Mouse (Mus musculus): ENCODE results near the gene 4933427I04Rik. TPM values are rescaled to one million over a fixed set of nuclear protein-coding genes. Genes with fewer than 3 reads are reported as not detected.

Gene 4933427I04Rik
- total and polyA plus RNA-seq, 3 experiments, result not detected

DNA sequence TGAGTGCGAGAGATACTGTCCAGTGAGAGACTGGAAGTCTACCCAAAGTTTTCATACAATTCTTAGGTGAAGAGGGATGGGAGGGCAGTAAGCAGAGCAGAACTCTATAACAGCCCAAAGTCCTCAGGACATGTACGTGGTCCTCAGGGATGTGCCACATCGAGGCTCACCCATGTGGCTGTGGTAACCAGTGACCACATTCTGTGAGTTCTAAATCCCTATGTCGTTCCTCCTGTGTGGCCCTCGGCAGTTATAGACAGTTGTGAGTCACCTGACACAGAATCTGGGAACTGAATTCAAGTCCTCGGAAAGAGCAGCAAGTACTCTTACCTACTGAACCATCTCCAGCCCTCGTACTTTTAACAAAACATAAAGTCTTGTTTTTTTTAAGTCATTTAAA is 1.4 kb upstream of the 4933427I04Rik start:
- TF ChIP-seq CHD2 (IDR thresholded peaks at IDR 0.05; ENCODE audit: low read length) (no peak), JUN (IDR thresholded peaks at IDR 0.05; ENCODE audit: insufficient read depth, low read depth, low read length) (no peak), CHD1 (IDR thresholded peaks at IDR 0.05; ENCODE audit: low read depth, low read length) (no peak), E2F4 (IDR thresholded peaks at IDR 0.05; ENCODE audit: insufficient replicate concordance, low read depth, low read length) (no peak), NELFE (IDR thresholded peaks at IDR 0.05; ENCODE audit: low read depth, low read length) (no peak), EP300 (IDR thresholded peaks at IDR 0.05; ENCODE audit: low read length) (no peak), SMC3 (IDR thresholded peaks at IDR 0.05; ENCODE audit: low read depth, low read length) (no peak), ZC3H11A (IDR thresholded peaks at IDR 0.05; ENCODE audit: low read depth, low read length) (no peak), ZMIZ1 (IDR thresholded peaks at IDR 0.05; ENCODE audit: low read depth, low read length) (no peak), MXI1 (IDR thresholded peaks at IDR 0.05; ENCODE audit: low read depth, low read length) (no peak), MAZ (IDR thresholded peaks at IDR 0.05; ENCODE audit: low read depth, low read length) (no peak), HCFC1 (IDR thresholded peaks at IDR 0.05; ENCODE audit: low read depth, low read length) (no peak), GABPA (IDR thresholded peaks at IDR 0.05; ENCODE audit: insufficient replicate concordance, low read depth, low read length) (no peak), RCOR1 (conservative IDR thresholded peaks at IDR 0.05; ENCODE audit: low read depth, low read length) (no peak), MEF2A (IDR thresholded peaks at IDR 0.05; ENCODE audit: borderline replicate concordance, low read depth, low read length) (no peak), NRF1 (IDR thresholded peaks at IDR 0.05; ENCODE audit: low read depth, low read length) (no peak), ZNF384 (IDR thresholded peaks at IDR 0.05; ENCODE audit: low read depth, low read length) (no peak)
- dilution Hi-C loops (cut with MboI; ENCODE audit: extremely low pct_ligation_motif_present, extremely low pct_unique_long_range_greater_than_20kb, low sequenced_read_pairs), result no loop called here
- H3K4me2 ChIP-seq (ENCODE audit: insufficient read depth, low read depth, poor library complexity, severe bottlenecking), result no peak overlapping the region

DNA sequence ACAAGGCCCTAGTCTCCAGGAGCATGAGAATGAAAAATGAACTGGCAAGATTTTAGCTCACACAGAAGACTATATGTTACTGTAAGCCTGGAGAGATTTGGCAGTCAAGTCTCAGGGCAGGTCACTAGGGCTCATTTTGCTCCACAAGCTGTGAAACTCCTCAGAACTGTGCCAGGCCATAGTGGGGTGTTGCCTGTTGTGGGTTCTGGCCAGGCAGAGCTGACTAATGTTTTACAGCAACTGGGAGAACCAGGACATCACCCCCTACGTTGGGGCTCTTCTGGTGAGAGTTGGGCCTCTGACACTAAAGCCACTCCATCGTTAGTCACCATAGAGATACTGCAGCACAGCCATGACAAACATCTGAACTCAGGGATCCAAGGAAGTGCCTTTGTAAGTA is 324 bp downstream of the 4933427I04Rik start:
- in situ Hi-C loops (cut with MboI; ENCODE audit: low pct_ligation_motif_present, low pct_unique_long_range_greater_than_20kb, low sequenced_read_pairs), result no loop called here
- no peak overlapping the region for H3K9ac ChIP-seq (ENCODE audit: insufficient read depth, low read depth)
- no peak overlapping the region for H3K4me3 ChIP-seq (replicated peaks in 1 of 3; ENCODE audit: low read depth in 2 of 3, low read length in 2 of 3, poor library complexity in 1 of 3)
- H3K36me3 ChIP-seq (replicated peaks in 1 of 2; ENCODE audit: control insufficient read depth in 1 of 2, insufficient read depth in 1 of 2, low read length in 1 of 2), result no peaks in the 10 kb centered on the region
- H3K9me3 ChIP-seq (replicated peaks; ENCODE audit: low read length), result peaks cover 2% of the 10 kb centered on the region
- H3K4me1 ChIP-seq (ENCODE audit: control insufficient read depth in 1 of 2, insufficient read depth in 2 of 2), result no peaks in the 10 kb centered on the region
- no peak overlapping the region for H3K4me2 ChIP-seq (ENCODE audit: insufficient read depth, low read depth, poor library complexity, severe bottlenecking)
- no peak overlapping the region for H3K27ac ChIP-seq (ENCODE audit: insufficient read depth, low read depth)
- dilution Hi-C loops (cut with MboI; ENCODE audit: extremely low pct_ligation_motif_present, extremely low pct_unique_long_range_greater_than_20kb, low sequenced_read_pairs), result no loop called here
- TF ChIP-seq MAZ (IDR thresholded peaks at IDR 0.05; ENCODE audit: low read depth, low read length), result no peak
- no peak for TF ChIP-seq USF2 (conservative IDR thresholded peaks at IDR 0.05; ENCODE audit: low read depth, low read length)
- TF ChIP-seq ZKSCAN1 (IDR thresholded peaks at IDR 0.05; ENCODE audit: borderline replicate concordance, low read depth, low read length), result no peak
- TF ChIP-seq ETS1 (conservative IDR thresholded peaks at IDR 0.05; ENCODE audit: low read depth, low read length), result no peak
- no peak for TF ChIP-seq TBP (conservative IDR thresholded peaks at IDR 0.05; ENCODE audit: low read depth, low read length)
- no peak for TF ChIP-seq MYC (IDR thresholded peaks at IDR 0.05; ENCODE audit: low read depth, low read length)
- no peak for TF ChIP-seq ZNF384 (IDR thresholded peaks at IDR 0.05; ENCODE audit: low read depth, low read length)
- no peak for TF ChIP-seq PAX5 (IDR thresholded peaks at IDR 0.05; ENCODE audit: low read length)
- TF ChIP-seq NRF1 (IDR thresholded peaks at IDR 0.05; ENCODE audit: low read depth, low read length), result no peak
- TF ChIP-seq MXI1 (IDR thresholded peaks at IDR 0.05; ENCODE audit: low read depth, low read length), result no peak
- TF ChIP-seq HCFC1 (IDR thresholded peaks at IDR 0.05; ENCODE audit: low read depth, low read length), result no peak
- no peak for TF ChIP-seq ELF1 (IDR thresholded peaks at IDR 0.05; ENCODE audit: low read depth, low read length)
- TF ChIP-seq E2F4 (IDR thresholded peaks at IDR 0.05; ENCODE audit: insufficient replicate concordance, low read depth, low read length), result no peak
- no peak for TF ChIP-seq RAD21 (IDR thresholded peaks at IDR 0.05; ENCODE audit: low read depth, low read length)
- no peak for TF ChIP-seq ZC3H11A (IDR thresholded peaks at IDR 0.05; ENCODE audit: low read depth, low read length)
- H3K27me3 ChIP-seq (replicated peaks), result peaks cover 32% of the 10 kb centered on the region
- H3K79me2 ChIP-seq (replicated peaks; ENCODE audit: control insufficient read depth, extremely low read depth, insufficient read depth, poor library complexity, severe bottlenecking), result no peaks in the 10 kb centered on the region
- no peak for DNase-seq (ENCODE audit: extremely low read depth)

More for the DNA sequence above, 1.4 kb upstream of the 4933427I04Rik start:
- H3K4me1 ChIP-seq (ENCODE audit: control insufficient read depth in 1 of 2, insufficient read depth in 2 of 2), result 0 out of 4 replicates have a peak, but pooled peaks cover 0 to 2% of the 10 kb centered on the region in 2 experiments
- peaks cover 35% of the 10 kb centered on the region for H3K27me3 ChIP-seq (replicated peaks)
- H3K36me3 ChIP-seq (replicated peaks in 1 of 2; ENCODE audit: control insufficient read depth in 1 of 2, insufficient read depth in 1 of 2, low read length in 1 of 2), result no peaks in the 10 kb centered on the region
- in situ Hi-C loops (cut with MboI; ENCODE audit: low pct_ligation_motif_present, low pct_unique_long_range_greater_than_20kb, low sequenced_read_pairs), result no loop called here
- peaks cover 2% of the 10 kb centered on the region for H3K9me3 ChIP-seq (replicated peaks; ENCODE audit: low read length)
- no peaks in the 10 kb centered on the region for H3K79me2 ChIP-seq (replicated peaks; ENCODE audit: control insufficient read depth, extremely low read depth, insufficient read depth, poor library complexity, severe bottlenecking)
- H3K9ac ChIP-seq (ENCODE audit: insufficient read depth, low read depth), result no peak overlapping the region
- DNase-seq (ENCODE audit: extremely low read depth), result no peak
- no peak overlapping the region for H3K27ac ChIP-seq (ENCODE audit: insufficient read depth, low read depth)
- H3K4me3 ChIP-seq (replicated peaks in 1 of 3; ENCODE audit: low read depth in 2 of 3, low read length in 2 of 3, poor library complexity in 1 of 3), result no peak overlapping the region
